Mouse (Mus musculus): Measurements from ENCODE around the gene Arhgap35.

Arhgap35 gene

DNA sequence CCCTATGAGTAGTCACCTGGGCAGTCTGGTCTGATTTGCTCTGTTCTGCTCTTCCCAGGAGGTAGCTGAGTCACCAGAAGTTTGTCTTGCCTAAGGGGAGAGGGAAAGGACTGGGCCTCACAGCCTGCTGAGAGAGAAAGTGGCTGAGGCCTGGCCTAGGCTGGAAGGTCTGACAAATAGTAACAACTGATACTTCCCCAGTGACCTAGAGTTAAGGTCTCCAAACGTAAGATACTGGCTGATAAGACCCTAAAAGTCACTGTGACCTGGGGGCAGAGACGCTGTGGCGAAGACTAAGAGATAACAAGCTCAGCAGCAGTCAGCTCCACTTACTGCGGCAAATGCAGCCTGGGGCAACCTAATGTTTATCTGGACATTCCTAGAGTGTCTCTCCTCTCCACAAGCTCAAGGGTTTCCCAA, 13.1 kb downstream of the Arhgap35 start:
- DNase-seq, result no peak

DNA sequence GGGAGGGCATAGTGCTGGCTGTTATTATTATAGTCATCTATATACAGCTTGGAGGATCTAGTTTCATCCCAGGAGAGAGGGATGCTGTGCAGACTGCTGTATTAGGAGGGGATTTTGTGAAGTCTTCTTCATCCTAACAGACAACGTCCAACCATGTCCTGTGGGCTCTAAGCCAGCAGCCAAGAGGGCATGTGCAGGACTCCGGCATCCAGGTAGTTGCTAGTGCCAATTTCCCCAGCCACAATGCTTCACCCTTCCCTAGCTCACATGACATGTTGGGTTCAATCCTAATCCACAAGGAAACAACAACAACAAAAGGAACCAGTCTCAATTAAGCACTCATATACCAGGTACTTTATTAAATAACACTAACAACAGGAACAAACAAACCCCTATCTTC, 15.8 kb downstream of the Arhgap35 start:
- no peak for DNase-seq

DNA sequence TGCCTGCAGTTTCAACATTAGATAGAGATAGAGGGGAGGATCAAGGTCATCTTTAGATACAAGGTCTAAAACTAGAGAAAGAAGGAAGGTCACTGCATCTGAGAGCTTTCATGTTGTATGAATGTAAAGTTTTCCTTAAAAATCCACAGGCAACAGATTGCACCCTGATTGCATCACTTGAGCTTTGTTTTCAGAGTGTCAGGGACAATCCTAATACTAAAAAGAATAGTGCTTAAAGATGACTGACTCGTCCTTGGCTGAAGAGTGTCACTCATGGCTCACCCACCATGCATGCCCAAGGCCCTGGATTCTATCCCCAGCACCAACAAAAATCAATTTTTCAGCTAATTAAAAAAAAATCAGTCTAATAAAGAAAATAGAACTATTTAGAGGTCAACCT, 23.5 kb downstream of the Arhgap35 start:
- DNase-seq, result no peak

DNA sequence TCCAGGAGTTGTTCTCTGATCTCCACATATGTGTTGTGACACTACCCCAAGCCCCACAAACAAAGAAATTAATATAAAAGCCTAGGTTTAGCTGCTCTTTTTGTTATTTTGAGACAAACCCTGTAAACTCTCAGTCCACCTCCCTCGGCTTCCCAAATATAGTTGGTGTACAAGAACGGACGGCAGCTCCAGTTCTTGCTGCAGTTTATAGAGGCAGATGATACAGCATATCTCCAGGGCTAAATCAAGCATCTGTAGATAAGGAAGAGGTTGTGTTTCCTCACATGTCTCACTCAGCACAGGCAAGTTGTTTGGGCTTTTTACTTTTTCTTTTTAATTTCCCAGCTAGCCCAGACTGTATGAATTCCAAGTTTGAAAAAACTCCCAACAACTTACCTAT, 27.1 kb downstream of the Arhgap35 start:
- DNase-seq, result no peak

DNA sequence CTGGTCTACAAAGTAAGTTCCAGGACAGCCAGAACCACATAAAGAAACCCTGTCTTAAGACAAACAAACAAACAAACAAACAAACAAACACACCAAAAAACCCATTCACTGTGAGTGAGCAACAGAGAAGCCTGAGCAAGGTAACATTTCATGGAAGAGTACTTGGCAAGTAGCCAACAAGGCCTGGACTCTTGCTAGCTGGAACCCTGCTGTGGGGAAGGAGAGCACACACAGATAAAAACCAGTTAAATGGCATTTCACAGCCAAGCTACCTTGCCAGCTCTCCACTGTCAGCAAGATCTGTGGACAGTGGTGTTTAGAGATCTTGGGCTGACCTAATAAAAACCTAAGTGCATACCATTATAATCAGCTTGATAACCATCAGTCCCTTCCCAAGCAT, 30.4 kb downstream of the Arhgap35 start:
- no peak for DNase-seq

DNA sequence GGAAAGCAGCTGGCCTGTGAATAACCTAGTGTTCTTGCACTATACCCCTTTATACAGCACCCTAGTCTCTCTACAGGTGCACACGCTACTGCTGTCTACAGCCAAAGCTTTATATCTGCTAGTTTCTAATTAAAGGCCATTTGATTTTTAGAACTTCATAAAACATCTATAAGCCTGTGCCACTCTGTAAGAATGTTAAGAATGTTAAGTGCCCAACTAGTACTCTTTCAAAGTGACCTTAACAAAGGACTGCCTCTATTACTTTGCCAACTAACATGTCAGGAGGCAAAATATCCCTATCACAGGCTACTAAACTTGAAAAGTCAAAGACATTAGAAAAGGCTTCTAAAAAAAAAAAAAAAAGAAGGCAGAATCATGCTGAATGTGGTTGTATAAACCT, 31.0 kb downstream of the Arhgap35 start:
- no peak for DNase-seq

DNA sequence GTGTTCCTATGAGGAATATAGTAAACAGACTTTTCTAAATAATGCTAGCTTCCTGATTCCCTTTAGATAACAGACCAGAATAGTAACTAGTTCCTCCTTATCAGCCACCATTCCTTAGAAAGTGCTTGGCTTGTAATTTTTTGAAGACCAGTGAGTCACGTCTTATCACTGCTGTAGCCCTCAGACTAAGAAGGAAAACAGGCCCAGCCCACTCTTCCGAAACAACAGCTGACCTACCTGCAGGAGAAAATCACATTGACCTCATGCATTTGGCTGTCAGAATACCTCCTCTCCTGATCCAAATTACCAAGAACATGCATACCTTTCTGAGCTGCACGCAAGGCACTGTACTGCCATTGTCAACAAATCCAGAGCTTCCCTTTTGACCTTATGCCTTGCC, 32.5 kb downstream of the Arhgap35 start:
- peak; percentile 36 for DNase-seq

- DNase-seq, result no peak
Observed at GRCm38 (mm10) chr7:16581276-16582100, 33.3 kb downstream of the Arhgap35 start.

GRCm38 (mm10) chr7:16576719-16577118, 38.1 kb downstream of the Arhgap35 start:
- DNase-seq, result no peak

DNA sequence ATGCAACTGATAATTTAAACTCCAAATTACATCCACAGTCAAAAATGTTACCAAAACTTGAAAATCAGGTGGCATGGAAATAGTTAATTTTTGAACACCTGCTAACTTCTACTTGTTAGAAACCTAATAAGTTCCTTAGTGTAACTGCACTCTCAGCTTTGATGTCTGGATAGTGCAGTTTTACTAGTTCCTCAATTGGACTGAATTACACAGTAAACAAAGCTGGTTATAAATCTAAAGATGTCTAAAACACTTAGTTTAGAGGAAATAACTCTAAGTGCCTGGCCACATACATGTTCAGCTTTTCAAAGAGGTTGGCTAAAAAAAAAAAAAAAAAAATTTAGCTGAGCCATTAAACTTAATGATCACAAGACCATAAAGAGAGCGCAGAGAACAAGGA, 43.6 kb downstream of the Arhgap35 start:
- no peak for DNase-seq

DNA sequence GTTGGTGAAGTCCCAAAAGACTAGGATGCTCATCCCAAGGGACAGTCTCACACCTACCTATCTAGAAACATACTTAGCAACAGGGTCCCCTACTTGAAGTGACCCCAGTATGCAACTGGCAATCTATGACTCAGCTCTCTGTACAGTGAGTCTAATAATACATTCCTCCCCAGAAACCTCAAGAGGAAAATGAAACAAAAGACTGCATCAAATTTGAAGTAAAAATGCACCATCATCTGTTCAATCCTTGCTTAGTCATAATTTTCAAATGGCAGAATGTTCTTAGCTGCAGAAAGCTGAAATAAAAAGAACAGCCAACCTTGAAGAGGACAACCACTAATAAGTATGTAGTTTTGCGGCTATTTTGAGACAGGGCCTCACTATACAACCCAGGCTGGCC, 44.1 kb downstream of the Arhgap35 start:
- DNase-seq, result no peak

GRCm38 (mm10) chr7:16564491-16564890, 50.3 kb downstream of the Arhgap35 start:
- peak; percentile 72 for DNase-seq

- DNase-seq, result no peak
Observed at GRCm38 (mm10) chr7:16557783-16558538, 56.8 kb downstream of the Arhgap35 start.

DNA sequence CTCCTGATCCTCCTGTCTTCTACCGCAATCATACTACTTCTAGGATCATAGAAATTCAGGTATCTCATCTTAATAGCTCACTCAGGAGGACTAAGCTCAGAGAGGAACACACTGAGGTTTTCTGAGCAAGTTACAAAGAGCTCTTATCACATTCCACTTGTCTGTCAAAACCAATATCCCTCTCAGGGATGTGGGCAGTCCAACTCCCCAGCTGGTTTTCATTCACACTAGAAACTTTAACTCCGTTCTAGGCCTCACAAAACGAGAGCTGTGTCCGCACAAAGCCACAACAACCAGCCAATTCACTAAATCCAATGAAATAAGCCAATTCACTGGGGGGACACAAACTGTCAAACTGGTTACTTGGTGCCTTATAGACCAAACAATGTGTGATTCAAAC, 57.5 kb downstream of the Arhgap35 start:
- DNase-seq, result no peak

- DNase-seq, result no peak
Observed at GRCm38 (mm10) chr7:16554215-16554614, 60.6 kb downstream of the Arhgap35 start.

GRCm38 (mm10) chr7:16551581-16551980, 63.2 kb downstream of the Arhgap35 start:
- DNase-seq, result no peak

DNA sequence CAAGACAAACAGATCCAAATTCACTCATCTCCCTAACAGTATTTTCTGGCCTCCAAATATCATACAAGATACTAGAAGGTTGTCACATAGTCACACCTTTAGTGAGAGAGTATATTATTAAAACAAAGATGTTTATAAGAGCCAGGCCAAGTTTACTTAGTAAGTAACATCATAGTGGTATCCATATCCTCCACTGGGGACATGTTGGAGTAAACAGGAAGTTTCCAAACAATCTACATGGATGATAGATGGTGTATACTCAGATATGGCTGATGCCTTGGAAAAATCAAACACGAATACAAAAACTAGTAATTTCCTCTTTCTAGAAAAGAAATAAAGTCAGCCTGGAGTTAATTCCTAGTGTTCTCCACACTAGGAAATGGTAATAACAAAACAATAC, 65.5 kb downstream of the Arhgap35 start:
- DNase-seq, result no peak

DNA sequence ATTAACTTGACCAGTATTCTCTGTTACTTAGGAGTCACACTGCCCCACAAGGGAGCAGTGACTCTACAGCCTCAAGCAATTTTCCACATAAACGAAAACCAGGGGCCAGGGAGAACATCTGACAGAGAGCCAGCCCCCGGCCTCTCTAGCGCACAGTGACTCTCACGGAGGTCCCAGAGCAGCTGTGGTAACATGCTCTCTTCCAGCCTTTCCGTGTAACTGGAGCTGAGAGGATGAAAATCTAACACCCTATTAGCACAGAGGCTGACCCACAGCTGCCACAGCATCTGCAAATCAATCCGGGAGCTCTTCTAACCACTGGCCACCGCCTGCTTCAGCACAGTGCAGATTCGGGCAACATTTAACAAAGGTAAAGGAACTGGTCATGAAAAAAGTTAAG, 70.0 kb downstream of the Arhgap35 start:
- DNase-seq, result no peak

GRCm38 (mm10) chr7:16537220-16537903, 77.4 kb downstream of the Arhgap35 start:
- no peak for DNase-seq

- peak; percentile 40 for DNase-seq
Observed at GRCm38 (mm10) chr7:16525995-16526394, 88.8 kb downstream of the Arhgap35 start.

DNA sequence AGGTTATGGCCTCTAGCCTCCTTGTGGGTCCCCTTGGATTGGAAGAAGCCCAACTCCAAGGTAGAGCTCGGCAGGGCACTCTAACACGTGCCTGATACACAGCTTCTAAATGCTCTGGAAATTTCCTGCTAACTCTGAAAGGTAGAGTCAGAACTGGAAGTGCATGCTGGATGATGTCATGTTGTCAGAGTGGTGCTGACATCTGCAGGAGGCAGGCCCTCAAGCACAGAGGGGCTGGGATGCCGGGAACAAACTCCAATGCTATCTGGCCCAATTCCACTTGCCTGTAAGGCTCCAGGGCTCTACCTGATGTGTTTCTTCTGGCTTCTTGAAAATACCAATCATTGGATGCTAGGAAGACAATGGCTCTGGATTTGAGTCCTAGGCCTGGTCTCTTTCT, 89.3 kb downstream of the Arhgap35 start:
- peak; percentile 10 for DNase-seq

DNA sequence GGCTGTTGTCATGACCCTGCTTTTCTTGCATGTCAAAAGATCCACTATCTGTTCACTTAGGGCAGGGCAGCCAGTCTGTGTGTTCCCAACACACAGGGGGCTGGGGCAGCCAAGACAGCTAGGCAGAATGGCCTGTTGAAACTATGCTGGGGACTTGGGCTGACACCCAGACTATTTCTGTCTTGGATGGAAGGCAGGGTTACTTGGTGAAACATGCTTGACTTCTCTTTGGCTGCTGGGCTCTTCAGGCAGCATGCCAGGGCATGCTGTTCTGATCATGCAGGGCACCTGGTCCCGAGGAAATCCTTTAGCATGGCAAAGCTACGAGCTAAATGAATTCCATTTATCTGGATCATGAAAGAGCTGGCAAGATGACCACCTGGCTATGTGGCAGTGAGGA, 90.5 kb downstream of the Arhgap35 start:
- DNase-seq, result peak; percentile 32

- DNase-seq, result no peak
Observed at GRCm38 (mm10) chr7:16519310-16519709, 95.5 kb downstream of the Arhgap35 start.

DNA sequence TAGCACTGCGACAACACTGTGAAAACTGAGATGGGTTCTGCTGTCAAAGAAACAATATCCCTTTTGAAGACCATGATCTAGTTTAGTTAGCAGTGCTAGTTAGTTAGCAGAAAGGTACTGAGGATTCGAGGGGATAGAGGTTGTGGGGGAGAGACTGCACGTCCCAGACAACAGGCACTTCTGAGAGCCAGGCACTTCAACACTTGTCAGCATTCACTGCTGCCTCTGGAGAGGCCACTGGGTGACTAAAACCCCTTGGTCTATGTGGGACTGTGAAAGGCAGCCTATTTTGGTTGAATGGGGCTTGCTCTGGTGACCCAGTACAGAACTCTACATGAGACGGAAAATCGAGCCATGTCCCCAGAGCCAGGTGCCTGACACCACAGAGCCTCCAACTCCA, 97.6 kb downstream of the Arhgap35 start:
- no peak for DNase-seq
